13 mouse cellular contexts compared by ENCODE assay signal in genomic region chr4:78456284-78456683, GRCm38 (mm10).
"Had no signal": no experiment of that assay in that cellular context is flagged by ENCODE, and none has a peak within 500 bp of the region (broad histone marks: within the 10 kb centered on the region; RNA-seq: fewer than 3 reads in every experiment).

No protein-coding gene starts in this region.

- H3K9me3 ChIP-seq: limb, embryonic 10.5 days; liver, embryonic 15.5 days had no signal

- H3K9ac ChIP-seq: liver, embryonic 15.5 days; lung, embryonic 14.5 days had no signal

- H3K4me2 ChIP-seq: liver, embryonic 11.5 days; liver, embryonic 15.5 days; lung, embryonic 14.5 days; midbrain, embryonic 11.5 days had no signal

- H3K27me3 ChIP-seq: liver, embryonic 15.5 days had no signal

- H3K36me3 ChIP-seq: limb, embryonic 10.5 days; liver, embryonic 15.5 days had no signal

- H3K27ac ChIP-seq: left cerebral cortex, adult 2 months; limb, embryonic 10.5 days; liver, embryonic 15.5 days; stomach, postnatal 0 days had no signal

- H3K4me1 ChIP-seq: limb, embryonic 10.5 days; liver, embryonic 15.5 days had no signal

- DNase-seq: kidney, adult 11 months; kidney, postnatal 25 days; lung, embryonic 14.5 days; lung, postnatal 10 days; lung, postnatal 4 days; right cerebral cortex, adult 18-20 months; thymus, postnatal 4 days had no signal

- H3K4me3 ChIP-seq: left cerebral cortex, adult 2 months; limb, embryonic 10.5 days; liver, embryonic 15.5 days had no signal
